Mouse (Mus musculus) lung, postnatal 0 days (tissue): ENCODE measurements around the gene Olfr222. TPM values are rescaled to one million over a fixed set of nuclear protein-coding genes. Genes with fewer than 3 reads are reported as not detected.

Source experiments
- ATAC-seq: fragments of 200-750 bp; cut with Nextera tagmentation; 2 replicates; pipeline ENCODE4 v1.8.0; 2017; ENCODE audit warnings: moderate library complexity
- DNase-seq: peaks from one replicate; pipeline ENCODE4 v3.0.0-alpha.2; 2016; ENCODE audit warnings: low spot score
- H3K27ac ChIP-seq: fragments of 300-500 bp; sonication (generic); 2 replicates; pipeline ENCODE4 v1.5.1; 2014; ENCODE audit warnings: antibody characterized with exemption, mild to moderate bottlenecking, low read length, mixed read lengths
- H3K27me3 ChIP-seq: fragments of 300-500 bp; sonication (generic); replicated peaks from 2 replicates; pipeline ENCODE4 v1.6.1; 2014; ENCODE audit warnings: low read length, mixed read lengths; ENCODE audit not compliant: insufficient read depth
- H3K36me3 ChIP-seq: fragments of 300-500 bp; sonication (generic); 2 replicates; pipeline ENCODE4 v1.6.1; 2014; ENCODE audit warnings: low read length, mixed read lengths; ENCODE audit not compliant: insufficient read depth
- H3K4me1 ChIP-seq: fragments of 300-500 bp; sonication (generic); 2 replicates; pipeline ENCODE4 v1.6.1; 2014; ENCODE audit warnings: antibody characterized with exemption, low read depth, low read length, mixed read lengths; ENCODE audit not compliant: insufficient read depth
- H3K4me2 ChIP-seq: fragments of 300-500 bp; sonication (generic); replicated peaks from 2 replicates; pipeline ENCODE4 v1.6.1; 2014; ENCODE audit warnings: low read depth, mild to moderate bottlenecking, low read length, moderate library complexity, mixed read lengths
- H3K4me3 ChIP-seq: fragments of 300-500 bp; sonication (generic); 2 replicates; pipeline ENCODE4 v1.5.1; 2014; ENCODE audit warnings: low read depth, low read length
- H3K9ac ChIP-seq: fragments of 300-500 bp; sonication (generic); replicated peaks from 2 replicates; pipeline ENCODE4 v1.6.1; 2014; ENCODE audit warnings: low read depth, mild to moderate bottlenecking
- H3K9me3 ChIP-seq: fragments of 300-500 bp; sonication (generic); 2 replicates; pipeline ENCODE4 v1.6.1; 2016; ENCODE audit warnings: low read length, mixed read lengths
- CTCF ChIP-seq: IDR thresholded peaks from 2 replicates; pipeline ENCODE4 v1.5.1; 2016; ENCODE audit warnings: antibody characterized with exemption, mild to moderate bottlenecking
- EP300 ChIP-seq: IDR thresholded peaks from 2 replicates; pipeline ENCODE4 v1.6.1; 2016; ENCODE audit warnings: antibody characterized with exemption, mild to moderate bottlenecking, control low read depth
- WGBS: fragments of 180-500 bp; shearing (Covaris S2); extraction: QIAGEN DNeasy Blood & Tissue Kit; methylation state at CpG from one replicate; pipeline ENCODE4 v1.1.7; 2014; 5-methylcytosine and 5-hydroxymethylcytosine counted together
- polyA plus RNA-seq: library from polyadenylated mRNA; unstranded; fragments of >200 nt; fragmentation: Nextera tagmentation; extraction: Ambion mirVana; gene quantifications from 2 replicates; pipeline ENCODE4 v1.2.1, GENCODE M21; 2015

Olfr222 gene
- polyA plus RNA-seq, 1 experiment from 2014 or later = not detected

- Histone ChIP-seq H3K4me1 (no peaks in the 10 kb centered on the region), H3K4me3 (no peak overlapping the region), H3K27ac (no peak overlapping the region), H3K27me3 (no peaks in the 10 kb centered on the region), H3K9ac (no peak overlapping the region), H3K4me2 (no peak overlapping the region), H3K9me3 (no peaks in the 10 kb centered on the region), H3K36me3 (no peaks in the 10 kb centered on the region)
- 100% methylated on average over 2 of the region's 2 CpGs for WGBS
- ATAC-seq (no peak), DNase-seq (no peak)
- peak; percentile 15; the same call in 1 of the 2 replicates for TF ChIP-seq CTCF
- no peak for TF ChIP-seq EP300
Measured at GRCm38 (mm10) chr11:59524150-59524549, 51.9 kb downstream of the Olfr222 start.

Other genes starting within 250 kb of the Olfr222 start
- gene Prss38, start 200.6 kb downstream of the Olfr222 start, polyA plus RNA-seq = not detected in 2 replicates
- gene Jmjd4, start 126.2 kb downstream of the Olfr222 start, polyA plus RNA-seq = 5.5 and 5.7 TPM in 2 replicates
- 54.0 and 56.7 TPM in 2 replicates for gene Snap47, start 125.0 kb downstream of the Olfr222 start, polyA plus RNA-seq
- 7.3 and 7.4 TPM in 2 replicates for gene Zfp867, start 103.8 kb downstream of the Olfr222 start, polyA plus RNA-seq
- 13.1 and 13.3 TPM in 2 replicates for gene Zkscan17, start 49.5 kb downstream of the Olfr222 start, polyA plus RNA-seq
- 0.74 and 1.5 TPM in 2 replicates for gene Nlrp3, start 34.7 kb downstream of the Olfr222 start, polyA plus RNA-seq
- gene Olfr223, start 17.1 kb upstream of the Olfr222 start, polyA plus RNA-seq = not detected in 2 replicates
- gene Mprip, start 85.1 kb upstream of the Olfr222 start, polyA plus RNA-seq = 88.0 and 114 TPM in 2 replicates
- 2.9 and 7.3 TPM in 2 replicates for gene Pld6, start 211.4 kb upstream of the Olfr222 start, polyA plus RNA-seq
- 55.8 and 57.4 TPM in 2 replicates for gene Flcn, start 233.8 kb upstream of the Olfr222 start, polyA plus RNA-seq